Mouse (Mus musculus): Measurements from ENCODE around the gene Acly.
"Not testable (repeated sequence)": the region's sequence is repeated elsewhere in the genome, so short reads cannot be mapped to it uniquely, and the experiment has no call there.

The Acly gene

DNA sequence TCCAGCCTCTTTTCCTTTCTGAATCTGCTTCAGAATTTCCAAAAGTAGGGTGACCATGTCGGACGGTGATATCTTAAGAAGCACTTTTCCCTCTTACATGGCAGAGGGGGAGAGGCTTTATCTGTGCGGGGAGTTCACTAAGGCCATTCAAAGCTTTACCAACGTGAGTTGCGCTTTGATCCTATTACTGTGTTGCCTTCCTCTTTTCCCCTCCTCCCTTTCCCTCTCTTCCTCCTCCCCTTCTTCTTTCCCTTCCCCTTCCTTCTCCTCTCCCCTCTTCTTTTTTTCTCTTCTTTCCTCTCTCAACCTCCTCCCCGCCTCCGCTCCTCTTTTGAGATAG, 17.9 kb upstream of the Acly start:
- no peak for DNase-seq (ENCODE audit: low spot score in 2 of 2)

DNA sequence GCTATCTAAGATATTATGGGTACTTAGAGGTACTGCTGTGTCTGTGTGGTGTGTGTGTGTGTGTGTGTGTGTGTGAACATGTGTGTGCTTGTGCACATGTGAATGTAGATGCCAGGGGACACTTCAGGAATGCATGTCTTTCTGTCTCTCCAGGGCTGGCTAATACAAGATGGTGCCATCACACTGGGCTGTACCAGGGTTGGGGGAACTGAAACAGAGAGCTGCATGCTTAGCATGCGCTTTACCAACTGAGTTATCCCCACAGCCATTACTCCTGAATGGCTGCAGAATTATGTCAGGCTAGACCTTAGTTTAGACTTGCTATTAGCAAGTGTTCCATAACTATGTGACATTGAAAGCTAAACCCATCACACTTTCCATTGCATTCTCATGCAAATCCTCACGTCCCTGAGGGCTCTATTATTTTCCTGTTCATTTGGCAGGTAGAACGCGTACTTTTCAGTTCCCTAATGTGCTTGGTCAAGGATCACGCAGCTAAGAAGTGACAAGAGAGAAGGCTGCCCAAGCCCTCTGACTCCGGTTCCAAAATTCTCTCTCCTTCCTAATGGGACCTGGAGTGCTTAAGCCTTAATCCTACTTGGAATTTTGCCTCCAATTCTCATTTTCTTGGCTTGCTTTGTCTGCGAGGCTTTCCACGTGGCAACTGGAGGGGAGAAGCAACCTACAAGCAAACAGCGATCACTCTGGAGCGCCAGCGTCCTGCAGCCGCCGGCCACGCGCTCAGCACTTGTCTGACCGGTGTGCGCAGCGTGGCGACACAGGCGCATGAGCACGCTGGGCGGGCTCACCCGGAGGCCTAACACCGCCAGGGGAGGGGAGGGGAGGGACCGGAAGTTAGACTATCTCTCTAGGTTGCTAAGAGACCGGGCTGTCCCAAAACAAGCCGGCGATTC, 17.3 kb upstream of the Acly start, which contains the start of gene Ttc25:
Gene Ttc25, plus strand, starts transcription at position 776 of the 914 bp plus-strand sequence.
- DNase-seq (ENCODE audit: low spot score in 2 of 2), result peak; percentile 36 to 58

GRCm38 (mm10) chr11:100541577-100541976, 13.8 kb upstream of the Acly start:
- DNase-seq (ENCODE audit: low spot score in 2 of 2), result no peak

GRCm38 (mm10) chr11:100540966-100541365, 13.2 kb upstream of the Acly start:
- DNase-seq (ENCODE audit: low spot score in 2 of 2), result no peak

DNA sequence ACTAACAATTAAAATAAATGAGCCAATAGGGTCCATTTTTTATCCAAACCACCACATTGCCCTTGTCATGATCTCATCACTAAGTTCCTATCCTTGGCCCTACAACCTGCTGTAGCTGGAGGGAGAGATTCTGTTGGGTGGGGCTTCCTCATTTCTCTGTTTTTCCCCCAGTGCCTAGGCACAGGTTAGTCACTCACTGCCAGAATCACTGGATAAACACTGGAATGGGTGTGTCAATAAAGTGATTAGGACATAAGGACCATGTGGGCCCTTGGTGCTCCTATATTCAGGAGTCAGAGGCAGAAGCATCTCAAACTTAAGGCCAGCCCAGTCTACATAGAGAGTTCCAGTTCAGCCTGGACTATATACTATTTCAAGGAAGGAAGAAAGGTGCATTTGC, 8.7 kb upstream of the Acly start:
- no peak for DNase-seq (ENCODE audit: low spot score in 2 of 2)

- no peak for DNase-seq (ENCODE audit: low spot score in 2 of 2)
Measured at GRCm38 (mm10) chr11:100535996-100536395, 8.2 kb upstream of the Acly start.

GRCm38 (mm10) chr11:100534821-100535220, 7.0 kb upstream of the Acly start:
- not testable (repeated sequence) for DNase-seq (ENCODE audit: low spot score in 2 of 2)

DNA sequence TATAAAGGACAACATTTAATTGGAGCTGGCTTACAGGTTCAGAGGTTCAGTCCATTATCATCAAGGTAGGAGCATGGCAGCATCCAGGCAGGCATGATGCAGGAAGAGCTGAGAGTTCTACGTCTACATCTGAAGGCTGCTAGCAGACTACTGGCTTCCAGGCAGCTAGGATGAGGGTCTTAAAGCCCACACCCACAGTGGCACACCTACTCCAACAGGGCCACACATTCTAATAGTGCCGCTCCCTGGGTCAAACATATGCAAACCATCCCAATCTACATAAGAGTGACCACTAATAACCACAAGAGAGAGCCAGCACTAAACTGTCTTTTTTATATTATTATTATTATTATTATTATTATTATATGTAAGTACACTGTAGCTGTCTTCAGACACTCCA, 6.6 kb upstream of the Acly start:
- not testable (repeated sequence) for DNase-seq (ENCODE audit: low spot score in 2 of 2)

DNA sequence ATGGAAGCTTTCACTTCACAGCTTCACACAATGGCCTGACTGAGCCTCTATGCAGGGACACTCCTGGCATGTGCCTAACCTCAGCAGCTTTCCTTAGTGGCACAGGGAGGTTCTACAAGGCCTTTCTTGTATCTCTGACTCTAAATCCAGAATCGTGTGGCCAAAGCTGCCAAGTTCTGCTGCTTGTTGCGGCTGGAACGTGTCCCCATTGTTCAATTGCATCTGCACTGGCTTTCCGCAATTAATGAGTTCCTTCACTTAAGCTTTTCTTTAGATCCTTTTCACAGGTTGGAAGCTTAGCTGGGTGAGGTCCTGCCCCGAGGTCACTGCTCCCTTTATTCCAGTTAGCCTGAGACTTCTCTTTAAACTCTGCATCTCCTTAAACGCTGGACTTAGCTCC, 6.1 kb upstream of the Acly start:
- DNase-seq (ENCODE audit: low spot score in 2 of 2), result no peak

GRCm38 (mm10) chr11:100528375-100529165, 770 bp upstream of the Acly start:
- DNase-seq (ENCODE audit: low spot score in 2 of 2), result no peak

DNA sequence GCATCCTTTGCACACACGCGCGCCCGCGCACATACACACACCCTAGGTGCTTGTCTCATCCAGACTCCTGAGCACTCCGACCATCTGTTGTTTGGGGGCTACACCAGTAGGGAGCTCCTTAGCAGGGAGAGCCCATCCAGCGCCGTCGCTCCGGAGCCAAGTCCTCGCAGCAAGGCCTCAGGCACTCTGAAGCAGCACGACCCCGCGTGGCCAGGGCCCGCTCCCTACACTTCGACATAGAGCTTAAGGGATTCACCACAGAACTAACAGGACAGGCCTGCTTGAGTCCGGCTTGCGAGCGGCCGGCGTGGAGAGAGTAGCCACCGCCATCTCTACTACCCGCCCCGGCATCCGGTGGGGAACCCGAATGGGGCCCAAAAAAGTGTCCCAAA, 738 bp downstream of the Acly start:
- DNase-seq (ENCODE audit: low spot score in 2 of 2), result peak; percentile 51 to 54

DNA sequence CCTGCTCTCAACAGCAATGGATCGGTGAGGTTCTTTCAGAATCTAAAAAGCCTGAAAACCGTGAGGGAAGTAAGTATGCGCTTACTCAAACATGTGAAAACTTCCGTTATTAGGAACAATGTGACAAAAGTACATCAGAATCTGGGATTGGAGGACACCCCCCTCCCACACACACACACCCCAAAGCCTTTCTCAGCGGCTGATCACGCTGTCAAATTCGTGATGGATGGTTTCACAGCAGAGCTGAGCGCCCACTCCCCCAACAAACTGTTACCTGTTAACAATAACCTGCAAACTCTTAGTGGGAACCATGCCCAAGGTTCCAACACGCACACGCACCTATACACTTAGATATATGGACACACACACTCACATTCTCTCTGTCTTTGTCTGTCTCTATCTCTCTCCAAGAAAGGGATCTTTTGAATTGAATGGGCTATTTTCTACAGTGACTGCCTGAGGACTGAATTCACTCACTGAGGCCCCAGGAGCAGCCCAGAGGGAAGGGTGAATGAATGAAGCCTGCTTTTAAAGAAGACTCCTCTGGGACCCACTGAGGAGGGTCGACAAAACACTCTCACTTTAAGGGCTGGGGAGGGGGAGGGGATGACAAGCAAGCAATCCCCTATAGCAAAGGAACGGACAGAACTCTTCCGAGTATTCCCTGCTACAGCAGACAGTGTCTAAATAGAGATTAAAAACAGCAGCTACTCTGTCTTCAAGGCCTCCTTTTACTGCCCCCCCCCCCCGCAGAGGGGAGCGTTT, 1.6 kb downstream of the Acly start:
- no peak for DNase-seq (ENCODE audit: low spot score in 2 of 2)

DNA sequence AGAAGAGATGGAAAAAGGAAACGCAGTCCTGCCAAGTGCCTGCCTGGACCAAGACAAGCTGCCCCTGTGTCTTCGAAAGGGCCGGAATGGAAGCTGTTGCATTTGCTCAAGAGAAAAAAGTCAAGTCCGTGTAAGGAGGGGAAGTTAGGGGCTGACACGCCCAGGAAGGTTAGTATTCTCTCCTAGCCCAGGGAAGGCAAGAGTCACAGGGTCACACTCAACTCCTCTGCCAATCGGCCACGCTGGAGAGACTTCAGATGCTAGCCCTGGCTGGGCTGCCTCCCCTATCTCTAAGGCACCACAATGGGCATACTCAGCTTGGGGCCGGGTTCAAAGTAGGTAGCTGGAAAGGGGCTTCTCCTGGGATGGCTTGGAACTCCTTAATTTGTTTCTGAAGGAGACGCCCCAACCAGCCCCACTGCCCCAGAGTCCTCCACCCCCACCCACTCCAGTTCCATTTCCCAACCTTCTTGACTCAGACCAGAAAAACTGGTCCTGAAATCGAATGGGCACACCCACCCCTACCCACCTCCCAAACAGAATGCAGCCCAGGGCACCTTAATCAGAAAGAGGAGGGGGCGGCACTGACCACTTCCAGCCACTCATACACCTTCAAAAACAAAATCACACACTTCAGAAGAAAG, 2.7 kb downstream of the Acly start:
- no peak for DNase-seq (ENCODE audit: low spot score in 2 of 2)

GRCm38 (mm10) chr11:100524358-100524757, 3.4 kb downstream of the Acly start:
- DNase-seq (ENCODE audit: low spot score in 2 of 2), result no peak

DNA sequence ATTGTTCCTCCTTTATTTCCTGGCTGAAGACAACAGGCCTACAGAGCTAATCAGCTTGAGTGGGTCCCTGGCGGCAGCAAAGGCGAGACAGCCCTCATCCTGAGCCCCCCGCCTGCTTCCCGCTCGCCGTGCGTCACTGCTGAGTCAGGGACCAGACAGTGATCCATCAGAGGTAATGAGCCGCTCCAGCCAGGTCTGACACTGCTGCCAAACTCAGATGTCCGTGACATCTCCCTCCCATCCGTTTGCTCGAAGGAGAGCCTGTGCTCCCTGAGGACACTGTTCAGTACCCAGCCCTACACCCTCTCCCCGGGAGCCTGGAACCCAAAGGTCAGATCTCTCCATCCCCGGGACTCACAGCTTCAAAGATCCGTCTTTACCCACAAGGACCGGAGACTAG, 7.0 kb downstream of the Acly start:
- DNase-seq (ENCODE audit: low spot score in 2 of 2), result no peak

GRCm38 (mm10) chr11:100519188-100519587, 8.6 kb downstream of the Acly start:
- no peak for DNase-seq (ENCODE audit: low spot score in 2 of 2)

DNA sequence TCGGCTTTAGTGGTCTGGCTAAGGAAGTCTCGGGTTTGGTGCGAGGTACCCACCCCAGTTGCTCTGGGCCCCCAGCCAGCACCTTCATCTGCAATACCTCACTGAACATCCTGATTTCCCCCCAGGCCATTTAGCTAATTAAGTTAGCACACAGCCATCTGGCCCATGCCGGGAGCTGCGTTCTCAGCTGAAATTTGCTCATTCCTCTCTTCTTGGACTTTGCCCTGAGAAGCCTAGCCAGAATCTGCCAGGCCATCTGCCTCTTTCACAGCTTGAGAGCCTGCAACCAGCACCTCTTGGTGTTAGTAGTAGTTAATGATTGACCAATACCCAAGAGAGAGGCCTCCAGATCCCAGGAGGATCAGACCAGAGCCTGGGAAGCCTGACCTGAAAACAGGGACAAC, 9.6 kb downstream of the Acly start:
- DNase-seq (ENCODE audit: low spot score in 2 of 2), result no peak

- DNase-seq (ENCODE audit: low spot score in 2 of 2), result no peak
Measured at GRCm38 (mm10) chr11:100516291-100516690, 11.5 kb downstream of the Acly start.

- no peak for DNase-seq (ENCODE audit: low spot score in 2 of 2)
Measured at GRCm38 (mm10) chr11:100515789-100516188, 12.0 kb downstream of the Acly start.

DNA sequence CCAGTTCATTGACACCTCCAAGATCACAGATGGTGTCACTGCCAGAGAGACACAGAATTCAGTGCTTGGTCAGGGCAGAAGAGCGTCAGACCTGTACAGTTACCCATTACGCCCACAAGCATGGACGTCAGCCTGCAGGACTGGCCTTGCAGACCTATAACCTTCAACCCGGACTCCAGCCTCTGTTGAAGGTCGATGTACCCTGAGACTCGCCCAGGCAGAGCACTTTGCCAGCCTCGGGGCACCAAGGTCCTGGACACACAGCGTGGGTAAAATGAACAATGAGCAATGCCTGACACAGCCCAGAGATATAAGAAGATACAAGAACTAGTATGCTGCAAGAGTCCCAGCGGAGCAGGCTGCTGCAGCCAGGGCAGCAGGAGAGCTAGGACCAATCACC, 12.7 kb downstream of the Acly start:
- DNase-seq (ENCODE audit: low spot score in 2 of 2), result no peak

DNA sequence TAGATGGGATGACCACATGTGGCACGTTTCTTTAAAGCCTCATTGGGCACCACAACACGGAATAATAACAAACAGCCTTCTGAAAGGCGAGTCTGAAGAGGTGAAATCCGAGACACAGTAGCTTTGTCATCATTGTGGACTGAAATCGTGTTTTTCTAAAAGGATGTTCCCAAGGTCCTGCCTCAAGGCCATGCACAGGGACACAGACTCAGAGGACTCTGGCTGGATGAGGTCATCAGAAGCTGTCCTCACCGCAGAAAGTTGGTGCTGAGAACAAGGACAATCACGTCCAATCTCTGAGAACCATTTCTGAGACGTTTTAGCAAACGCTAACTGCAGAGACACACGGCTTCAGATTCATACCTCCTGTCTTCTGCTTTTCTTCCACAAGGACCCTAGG, 14.1 kb downstream of the Acly start:
- no peak for DNase-seq (ENCODE audit: low spot score in 2 of 2)

- DNase-seq (ENCODE audit: low spot score in 2 of 2), result no peak
Measured at GRCm38 (mm10) chr11:100512384-100512783, 15.4 kb downstream of the Acly start.

Measured in thymus, postnatal 10 days (tissue).